Mouse (Mus musculus): ENCODE measurements at regions not wholly inside any gene's neighbourhood (a gene's known extent, or its start where the extent isn't known, plus 50 kb on each side); places are given as distances from the start of the nearest gene placed in this dataset.
A peak's percentile ranks its signal among the peaks of the same experiment; 100 is the strongest.

DNA sequence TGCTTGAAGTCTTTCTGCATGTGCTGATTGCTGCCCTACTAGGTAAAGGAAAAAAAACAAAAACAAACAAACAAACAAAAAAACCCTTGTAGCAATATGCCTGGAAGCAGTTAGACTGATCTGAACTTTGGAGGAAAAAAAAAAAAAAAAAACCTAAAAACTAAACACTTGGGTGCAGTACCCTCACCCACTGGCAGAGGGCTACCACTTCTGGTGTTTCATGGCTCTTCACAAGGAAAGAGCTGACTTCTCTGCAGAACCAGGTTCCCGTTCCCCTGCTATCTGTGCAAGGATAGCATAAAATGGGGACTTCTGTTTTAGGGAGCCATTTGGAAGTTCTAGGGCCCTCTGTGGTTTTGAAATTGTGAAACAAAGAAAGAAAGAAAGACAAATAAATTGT is 52.2 kb upstream of the Otud4 start:
- Histone ChIP-seq H3K4me1 (no peaks in the 10 kb centered on the region), H3K36me3 (no peaks in the 10 kb centered on the region), H3K27me3 (no peaks in the 10 kb centered on the region), H3K4me3 (replicated peaks) (no peak overlapping the region), H3K4me2 (replicated peaks) (no peak overlapping the region), H3K27ac (replicated peaks) (no peak overlapping the region), H3K9ac (no peak overlapping the region), H3K9me3 (replicated peaks) (no peaks in the 10 kb centered on the region)
- ATAC-seq (ENCODE audit: insufficient number of reproducible peaks, low FRiP score, low TSS enrichment, low read depth): no peak
- WGBS: 23% methylated on average over 1 of the region's 1 CpGs

GRCm38 (mm10) chr8:79584966-79585365 is 54.5 kb upstream of the Otud4 start:
- Histone ChIP-seq H3K36me3 (no peaks in the 10 kb centered on the region), H3K4me2 (replicated peaks) (no peak overlapping the region), H3K9ac (no peak overlapping the region), H3K9me3 (replicated peaks) (no peaks in the 10 kb centered on the region), H3K4me1 (no peaks in the 10 kb centered on the region), H3K27me3 (no peaks in the 10 kb centered on the region), H3K27ac (replicated peaks) (no peak overlapping the region), H3K4me3 (replicated peaks) (no peak overlapping the region)
- 20% methylated on average over 3 of the region's 3 CpGs for WGBS
- ATAC-seq (ENCODE audit: insufficient number of reproducible peaks, low FRiP score, low TSS enrichment, low read depth): no peak; the same call in 1 of the 2 replicates

DNA sequence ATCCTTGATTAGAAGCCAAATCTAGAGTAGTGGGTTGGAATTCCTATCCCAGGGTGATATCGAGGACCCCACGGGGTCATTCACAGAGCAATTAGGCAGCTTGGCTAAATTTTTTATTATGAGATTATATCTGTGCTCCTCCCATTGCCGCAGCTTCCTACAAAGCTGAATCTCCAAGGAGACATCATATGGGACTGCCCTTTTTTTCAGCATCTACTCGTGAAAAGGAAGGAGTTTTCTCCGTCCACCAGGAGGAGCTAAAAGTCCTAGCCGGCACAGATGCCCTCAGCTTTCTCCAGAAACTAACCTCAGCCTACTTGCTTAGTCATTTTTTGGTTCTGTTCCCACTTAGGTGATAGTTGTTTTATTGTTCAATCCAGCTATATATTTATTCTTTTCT is 56.1 kb upstream of the Otud4 start:
- no peak for ATAC-seq (ENCODE audit: insufficient number of reproducible peaks, low FRiP score, low TSS enrichment, low read depth)
- no peak overlapping the region for H3K4me3 ChIP-seq (replicated peaks)
- WGBS: 35% methylated on average over 6 of the region's 6 CpGs
- H3K36me3 ChIP-seq: no peaks in the 10 kb centered on the region
- no peaks in the 10 kb centered on the region for H3K9me3 ChIP-seq (replicated peaks)
- H3K27ac ChIP-seq (replicated peaks): no peak overlapping the region
- no peaks in the 10 kb centered on the region for H3K27me3 ChIP-seq
- H3K4me2 ChIP-seq (replicated peaks): no peak overlapping the region
- H3K4me1 ChIP-seq: no peaks in the 10 kb centered on the region
- no peak overlapping the region for H3K9ac ChIP-seq

- Histone ChIP-seq H3K9ac (no peak overlapping the region), H3K4me1 (no peaks in the 10 kb centered on the region), H3K36me3 (no peaks in the 10 kb centered on the region), H3K9me3 (replicated peaks) (no peaks in the 10 kb centered on the region), H3K4me2 (replicated peaks) (no peak overlapping the region), H3K4me3 (replicated peaks) (no peak overlapping the region), H3K27me3 (no peaks in the 10 kb centered on the region), H3K27ac (replicated peaks) (no peak overlapping the region)
- ATAC-seq (ENCODE audit: insufficient number of reproducible peaks, low FRiP score, low TSS enrichment, low read depth): no peak
- 71% methylated on average over 2 of the region's 2 CpGs for WGBS
These were observed 57.2 kb upstream of the Otud4 start for GRCm38 (mm10) chr8:79582195-79582594.

GRCm38 (mm10) chr8:79576086-79576485 is 63.3 kb upstream of the Otud4 start:
- no peak for ATAC-seq (ENCODE audit: insufficient number of reproducible peaks, low FRiP score, low TSS enrichment, low read depth)
- H3K27ac ChIP-seq (replicated peaks): no peak overlapping the region
- H3K4me2 ChIP-seq (replicated peaks): no peak overlapping the region
- no peaks in the 10 kb centered on the region for H3K4me1 ChIP-seq
- H3K36me3 ChIP-seq: no peaks in the 10 kb centered on the region
- no peak overlapping the region for H3K4me3 ChIP-seq (replicated peaks)
- H3K9me3 ChIP-seq (replicated peaks): no peaks in the 10 kb centered on the region
- 64% methylated on average over 7 of the region's 7 CpGs for WGBS
- no peaks in the 10 kb centered on the region for H3K27me3 ChIP-seq
- no peak overlapping the region for H3K9ac ChIP-seq

DNA sequence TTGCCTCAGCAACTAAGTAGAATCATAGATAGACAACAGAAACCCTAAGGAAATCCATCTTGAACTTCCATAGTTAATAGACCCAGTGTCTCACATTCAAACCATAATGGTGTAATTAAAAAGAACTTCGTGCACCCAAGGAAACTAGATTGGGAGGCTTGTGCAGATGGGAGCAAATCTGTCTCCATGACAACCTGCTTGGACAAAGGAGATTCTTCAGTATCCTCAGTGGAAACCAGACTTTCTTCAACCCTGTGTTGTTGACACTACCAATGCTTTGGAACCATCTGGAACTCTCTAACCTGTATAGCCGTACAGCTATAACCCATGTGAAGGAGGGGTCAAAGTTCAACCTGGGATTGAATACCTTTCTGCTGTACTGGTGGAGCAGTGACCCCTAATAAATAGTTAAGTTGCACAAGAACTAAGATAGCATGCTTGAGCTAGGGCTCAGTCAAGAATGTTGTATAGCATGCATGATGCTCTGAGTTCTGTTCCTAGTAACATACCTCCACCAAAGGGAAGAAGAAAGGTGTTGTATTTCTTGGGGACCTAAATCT is 64.2 kb upstream of the Otud4 start:
- Histone ChIP-seq H3K4me2 (replicated peaks) (no peak overlapping the region), H3K36me3 (no peaks in the 10 kb centered on the region), H3K27me3 (no peaks in the 10 kb centered on the region), H3K27ac (replicated peaks) (no peak overlapping the region), H3K4me3 (replicated peaks) (no peak overlapping the region), H3K9me3 (replicated peaks) (no peaks in the 10 kb centered on the region), H3K4me1 (no peaks in the 10 kb centered on the region), H3K9ac (no peak overlapping the region)
- WGBS: 72% methylated on average over 2 of the region's 2 CpGs
- no peak for ATAC-seq (ENCODE audit: insufficient number of reproducible peaks, low FRiP score, low TSS enrichment, low read depth)

DNA sequence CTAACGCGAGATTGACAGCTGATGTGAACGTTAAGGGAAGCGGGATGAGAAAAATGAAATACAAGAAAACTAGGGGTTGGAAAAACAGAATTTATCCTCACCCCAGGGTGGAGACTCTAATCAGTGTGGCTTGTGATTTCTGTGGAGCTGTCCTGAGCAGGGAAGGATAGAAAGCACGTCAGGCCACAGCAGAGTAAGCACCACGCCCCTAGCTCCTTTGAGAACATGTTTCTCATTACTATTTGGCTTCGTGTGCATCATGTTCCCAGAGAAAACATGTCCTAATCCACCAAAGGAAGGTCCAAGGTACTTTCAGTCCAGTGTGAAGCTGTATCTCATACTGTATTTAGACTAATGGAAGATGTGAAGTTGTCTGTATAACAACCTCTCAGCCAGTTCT is 65.9 kb upstream of the Otud4 start:
- H3K9ac ChIP-seq: no peak overlapping the region
- WGBS: 55% methylated on average over 7 of the region's 7 CpGs
- no peaks in the 10 kb centered on the region for H3K27me3 ChIP-seq
- H3K4me2 ChIP-seq (replicated peaks): no peak overlapping the region
- no peaks in the 10 kb centered on the region for H3K9me3 ChIP-seq (replicated peaks)
- ATAC-seq (ENCODE audit: insufficient number of reproducible peaks, low FRiP score, low TSS enrichment, low read depth): no peak
- H3K27ac ChIP-seq (replicated peaks): no peak overlapping the region
- no peak overlapping the region for H3K4me3 ChIP-seq (replicated peaks)
- no peaks in the 10 kb centered on the region for H3K36me3 ChIP-seq
- H3K4me1 ChIP-seq: no peaks in the 10 kb centered on the region

GRCm38 (mm10) chr8:79572526-79572925 is 66.9 kb upstream of the Otud4 start:
- Histone ChIP-seq H3K9ac (no peak overlapping the region), H3K27ac (replicated peaks) (no peak overlapping the region), H3K4me2 (replicated peaks) (no peak overlapping the region), H3K4me3 (replicated peaks) (no peak overlapping the region), H3K27me3 (no peaks in the 10 kb centered on the region), H3K4me1 (no peaks in the 10 kb centered on the region), H3K36me3 (no peaks in the 10 kb centered on the region), H3K9me3 (replicated peaks) (no peaks in the 10 kb centered on the region)
- WGBS: 92% methylated on average over 5 of the region's 5 CpGs
- ATAC-seq (ENCODE audit: insufficient number of reproducible peaks, low FRiP score, low TSS enrichment, low read depth): no peak

DNA sequence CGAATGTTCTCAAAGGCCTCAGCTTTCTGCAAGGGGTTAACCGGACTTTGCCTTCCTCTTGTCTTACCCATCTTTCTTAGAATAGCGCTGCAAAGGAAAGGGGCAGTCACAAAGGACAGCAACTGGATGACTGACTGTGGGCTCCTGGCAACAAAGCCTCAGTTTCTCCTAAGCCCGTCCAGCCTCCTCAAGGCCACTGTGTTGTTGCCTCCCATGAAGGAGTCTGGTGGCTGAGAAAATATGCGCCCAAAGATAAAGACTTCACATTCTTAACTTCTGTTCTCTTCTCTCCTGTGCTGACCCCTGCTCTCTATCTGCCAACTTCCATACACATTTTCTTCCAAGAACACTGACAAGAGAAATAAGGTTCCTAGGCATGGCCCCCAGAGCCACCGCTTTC is 76.3 kb upstream of the Otud4 start:
- 87% methylated on average over 6 of the region's 6 CpGs for WGBS
- Histone ChIP-seq H3K27me3 (no peaks in the 10 kb centered on the region), H3K4me2 (replicated peaks) (no peak overlapping the region), H3K4me3 (replicated peaks) (no peak overlapping the region), H3K4me1 (peaks cover 12% of the 10 kb centered on the region), H3K36me3 (no peaks in the 10 kb centered on the region), H3K9me3 (replicated peaks) (no peaks in the 10 kb centered on the region), H3K9ac (no peak overlapping the region), H3K27ac (replicated peaks) (no peak overlapping the region)
- no peak for ATAC-seq (ENCODE audit: insufficient number of reproducible peaks, low FRiP score, low TSS enrichment, low read depth)

- peaks cover 12% of the 10 kb centered on the region for H3K4me1 ChIP-seq
- no peak overlapping the region for H3K9ac ChIP-seq
- no peaks in the 10 kb centered on the region for H3K9me3 ChIP-seq (replicated peaks)
- H3K27ac ChIP-seq (replicated peaks): no peak overlapping the region
- no peaks in the 10 kb centered on the region for H3K36me3 ChIP-seq
- no peaks in the 10 kb centered on the region for H3K27me3 ChIP-seq
- 79% methylated on average over 8 of the region's 8 CpGs for WGBS
- no peak overlapping the region for H3K4me3 ChIP-seq (replicated peaks)
- no peak for ATAC-seq (ENCODE audit: insufficient number of reproducible peaks, low FRiP score, low TSS enrichment, low read depth)
- H3K4me2 ChIP-seq (replicated peaks): no peak overlapping the region
These were observed 76.7 kb upstream of the Otud4 start for GRCm38 (mm10) chr8:79562669-79563068.

GRCm38 (mm10) chr8:79562071-79562581 is 77.3 kb upstream of the Otud4 start:
- H3K4me2 ChIP-seq (replicated peaks): peak overlapping the region; percentile 35
- peak; percentile 89 for ATAC-seq (ENCODE audit: insufficient number of reproducible peaks, low FRiP score, low TSS enrichment, low read depth)
- WGBS: 28% methylated on average over 11 of the region's 11 CpGs

More at GRCm38 (mm10) chr8:79562071-79562581, 77.3 kb upstream of the Otud4 start:
- Histone ChIP-seq H3K27ac (replicated peaks) (peak overlapping the region; percentile 88), H3K9ac (no peak overlapping the region), H3K4me1 (peaks cover 12% of the 10 kb centered on the region), H3K36me3 (no peaks in the 10 kb centered on the region), H3K27me3 (no peaks in the 10 kb centered on the region), H3K9me3 (replicated peaks) (no peaks in the 10 kb centered on the region), H3K4me3 (replicated peaks) (peak overlapping the region; percentile 3; the same call in 1 of the 2 replicates)
